Mouse (Mus musculus) stomach, postnatal 0 days (tissue): ENCODE results near the gene Gm20683. TPM values are rescaled to one million over a fixed set of nuclear protein-coding genes. Genes with fewer than 3 reads are reported as not detected.

ENCODE experiments used
- ATAC-seq: fragments of 200-750 bp; cut with Nextera tagmentation; 2 replicates; pipeline ENCODE4 v1.8.0; 2017; ENCODE audit not compliant: low FRiP score, low TSS enrichment
- DNase-seq: peaks from one replicate; pipeline ENCODE4 v3.0.0-alpha.2; 2016; ENCODE audit warnings: low spot score
- H3K27ac ChIP-seq: fragments of 300-500 bp; sonication (generic); replicated peaks from 2 replicates; pipeline ENCODE4 v1.5.1; 2014; ENCODE audit warnings: mild to moderate bottlenecking, control low read depth
- H3K27me3 ChIP-seq: fragments of 300-500 bp; sonication (generic); 2 replicates; pipeline ENCODE4 v1.6.1; 2014; ENCODE audit warnings: low read length; ENCODE audit not compliant: control insufficient read depth, insufficient read depth
- H3K36me3 ChIP-seq: fragments of 300-500 bp; sonication (generic); 2 replicates; pipeline ENCODE4 v1.6.1; 2014; ENCODE audit warnings: low read length, mixed read lengths; ENCODE audit not compliant: control insufficient read depth, insufficient read depth
- H3K4me1 ChIP-seq: fragments of 300-500 bp; sonication (generic); replicated peaks from 2 replicates; pipeline ENCODE4 v1.6.1; 2014; ENCODE audit warnings: antibody characterized with exemption; ENCODE audit not compliant: control insufficient read depth, insufficient read depth
- H3K4me2 ChIP-seq: fragments of 300-500 bp; sonication (generic); replicated peaks from 2 replicates; pipeline ENCODE4 v1.6.1; 2014; ENCODE audit warnings: low read depth, mild to moderate bottlenecking, control low read depth, moderate library complexity
- H3K4me3 ChIP-seq: fragments of 300-500 bp; sonication (generic); 2 replicates; pipeline ENCODE4 v1.5.1; 2014; ENCODE audit warnings: low read depth, low read length, control low read depth
- H3K9ac ChIP-seq: fragments of 300-500 bp; sonication (generic); 2 replicates; pipeline ENCODE4 v1.6.1; 2014; ENCODE audit warnings: mild to moderate bottlenecking, low read length, control low read depth, mixed read lengths
- H3K9me3 ChIP-seq: fragments of 300-500 bp; sonication (generic); 2 replicates; pipeline ENCODE4 v1.6.1; 2016; ENCODE audit warnings: low read length; ENCODE audit not compliant: control insufficient read depth
- CTCF ChIP-seq: IDR thresholded peaks from 2 replicates; pipeline ENCODE4 v1.5.1; 2016; ENCODE audit warnings: antibody characterized with exemption, low read depth, mild to moderate bottlenecking, moderate library complexity
- EP300 ChIP-seq: optimal IDR thresholded peaks from 2 replicates; pipeline ENCODE3; 2016; ENCODE audit warnings: antibody characterized with exemption
- WGBS: fragments of 180-500 bp; shearing (Covaris S2); extraction: QIAGEN DNeasy Blood & Tissue Kit; methylation state at CpG from one replicate; pipeline ENCODE4 v1.1.7; 2014; 5-methylcytosine and 5-hydroxymethylcytosine counted together
- polyA plus RNA-seq: library from polyadenylated mRNA; unstranded; fragments of >200 nt; fragmentation: Nextera tagmentation; extraction: Ambion mirVana; gene quantifications from 2 replicates; pipeline ENCODE4 v1.2.1, GENCODE M21; 2015

The Gm20683 gene
- polyA plus RNA-seq, 1 experiment from 2014 or later: 1.8 TPM

GRCm38 (mm10) chr17:25836397-25837075, 5.0 kb downstream of the Gm20683 start:
- peak; percentile 55 for DNase-seq
- Histone ChIP-seq H3K36me3 (peaks cover 28% of the 10 kb centered on the region), H3K9me3 (no peaks in the 10 kb centered on the region), H3K4me2 (peak overlapping the region; percentile 75), H3K27ac (peak overlapping the region; percentile 63), H3K9ac (peak overlapping the region; percentile 60), H3K4me3 (peak overlapping the region; percentile 37), H3K27me3 (no peaks in the 10 kb centered on the region), H3K4me1 (peaks cover 26% of the 10 kb centered on the region)
- TF ChIP-seq CTCF (no peak), EP300 (no peak)
- ATAC-seq: no peak
- 22% methylated on average over 20 of the region's 23 CpGs for WGBS

GRCm38 (mm10) chr17:25835816-25836215, 5.7 kb downstream of the Gm20683 start:
- no peaks in the 10 kb centered on the region for H3K9me3 ChIP-seq
- no peak overlapping the region for H3K4me3 ChIP-seq
- peak overlapping the region; percentile 75 for H3K4me2 ChIP-seq
- no peak for TF ChIP-seq CTCF
- no peak for TF ChIP-seq EP300
- H3K27ac ChIP-seq: no peak overlapping the region; the same call in 1 of the 2 replicates
- peaks cover 27% of the 10 kb centered on the region for H3K4me1 ChIP-seq
- ATAC-seq (no peak), DNase-seq (no peak)
- peaks cover 23% of the 10 kb centered on the region for H3K36me3 ChIP-seq
- WGBS: 85% methylated on average over 16 of the region's 16 CpGs
- H3K27me3 ChIP-seq: no peaks in the 10 kb centered on the region
- H3K9ac ChIP-seq: peak overlapping the region; percentile 60; the same call in 1 of the 2 replicates

- ATAC-seq: no peak
These were observed 6.3 kb downstream of the Gm20683 start for GRCm38 (mm10) chr17:25835301-25835700.

GRCm38 (mm10) chr17:25834595-25835222, 6.9 kb downstream of the Gm20683 start:
- no peak for ATAC-seq
- peaks cover 28% of the 10 kb centered on the region for H3K4me1 ChIP-seq
- H3K27ac ChIP-seq: 0 out of 2 replicates have a peak overlapping the region, but pooled peaks have one; percentile 24

More at GRCm38 (mm10) chr17:25835301-25835700, 6.3 kb downstream of the Gm20683 start:
- H3K4me3 ChIP-seq: no peak overlapping the region
- TF ChIP-seq EP300 (no peak), CTCF (no peak)
- no peaks in the 10 kb centered on the region for H3K9me3 ChIP-seq
- H3K36me3 ChIP-seq: peaks cover 23% of the 10 kb centered on the region
- no peaks in the 10 kb centered on the region for H3K27me3 ChIP-seq
- no peak for DNase-seq
- H3K27ac ChIP-seq: no peak overlapping the region
- H3K9ac ChIP-seq: no peak overlapping the region
- peaks cover 27% of the 10 kb centered on the region for H3K4me1 ChIP-seq
- WGBS: 80% methylated on average over 7 of the region's 7 CpGs
- H3K4me2 ChIP-seq: peak overlapping the region; percentile 88; the same call in 1 of the 2 replicates

GRCm38 (mm10) chr17:25833961-25834594, 7.5 kb downstream of the Gm20683 start:
- Histone ChIP-seq H3K9me3 (no peaks in the 10 kb centered on the region), H3K36me3 (peaks cover 13% of the 10 kb centered on the region), H3K27me3 (no peaks in the 10 kb centered on the region), H3K9ac (peak overlapping the region; percentile 80), H3K4me3 (peak overlapping the region; percentile 78), H3K27ac (peak overlapping the region; percentile 98), H3K4me1 (peaks cover 31% of the 10 kb centered on the region), H3K4me2 (peak overlapping the region; percentile 88)
- DNase-seq: no peak
- WGBS: 9% methylated on average over 6 of the region's 6 CpGs
- no peak for ATAC-seq
- no peak for TF ChIP-seq EP300

More at GRCm38 (mm10) chr17:25834595-25835222, 6.9 kb downstream of the Gm20683 start:
- Histone ChIP-seq H3K36me3 (peaks cover 18% of the 10 kb centered on the region), H3K9me3 (no peaks in the 10 kb centered on the region), H3K27me3 (no peaks in the 10 kb centered on the region), H3K4me3 (peak overlapping the region; percentile 78), H3K4me2 (peak overlapping the region; percentile 88), H3K9ac (peak overlapping the region; percentile 80)
- 66% methylated on average over 12 of the region's 12 CpGs for WGBS
- TF ChIP-seq EP300 (no peak), CTCF (no peak)
- DNase-seq: no peak
